Mouse (Mus musculus): Measurements from ENCODE around the gene Cyp26c1. TPM values are rescaled to one million over a fixed set of nuclear protein-coding genes. Genes with fewer than 3 reads are reported as not detected.
A peak's percentile ranks its signal among the peaks of the same experiment; 100 is the strongest.

The Cyp26c1 gene
- polyA plus RNA-seq, 1 experiment from 2014 or later: not detected

- no peak overlapping the region for H3K4me3 ChIP-seq (replicated peaks; ENCODE audit: low read length)
- H3K9ac ChIP-seq (replicated peaks; ENCODE audit: low read depth, low read length): no peak overlapping the region
- H3K27ac ChIP-seq (ENCODE audit: low read length): no peak overlapping the region
- WGBS: 56% methylated on average over 12 of the region's 12 CpGs
- H3K4me1 ChIP-seq (replicated peaks; ENCODE audit: control insufficient read depth, insufficient read depth, low read length): no peaks in the 10 kb centered on the region
- H3K27me3 ChIP-seq (replicated peaks; ENCODE audit: control insufficient read depth, insufficient read depth, low read length): no peaks in the 10 kb centered on the region
- ATAC-seq: no peak
- no peaks in the 10 kb centered on the region for H3K36me3 ChIP-seq (ENCODE audit: control insufficient read depth, insufficient read depth)
- no peak overlapping the region for H3K4me2 ChIP-seq (ENCODE audit: low read length)
- no peaks in the 10 kb centered on the region for H3K9me3 ChIP-seq (ENCODE audit: control insufficient read depth, low read length)
These were observed 12.0 kb upstream of the Cyp26c1 start for GRCm38 (mm10) chr19:37673393-37673792.

- WGBS: 3% methylated on average over 23 of the region's 23 CpGs
- H3K4me1 ChIP-seq (replicated peaks; ENCODE audit: control insufficient read depth, insufficient read depth, low read length): no peaks in the 10 kb centered on the region
These were observed 966 bp downstream of the Cyp26c1 start for GRCm38 (mm10) chr19:37686347-37686746.

GRCm38 (mm10) chr19:37686941-37687850 is 1.8 kb downstream of the Cyp26c1 start:
- Histone ChIP-seq H3K4me3 (replicated peaks; ENCODE audit: low read length) (no peak overlapping the region), H3K4me2 (ENCODE audit: low read length) (no peak overlapping the region), H3K27ac (ENCODE audit: low read length) (no peak overlapping the region), H3K36me3 (ENCODE audit: control insufficient read depth, insufficient read depth) (no peaks in the 10 kb centered on the region), H3K9me3 (ENCODE audit: control insufficient read depth, low read length) (no peaks in the 10 kb centered on the region), H3K9ac (replicated peaks; ENCODE audit: low read depth, low read length) (no peak overlapping the region), H3K27me3 (replicated peaks; ENCODE audit: control insufficient read depth, insufficient read depth, low read length) (peaks cover 93% of the 10 kb centered on the region), H3K4me1 (replicated peaks; ENCODE audit: control insufficient read depth, insufficient read depth, low read length) (no peaks in the 10 kb centered on the region)
- WGBS: 3% methylated on average over 61 of the region's 62 CpGs
- no peak for ATAC-seq

More at GRCm38 (mm10) chr19:37686347-37686746, 966 bp downstream of the Cyp26c1 start:
- no peak overlapping the region for H3K4me3 ChIP-seq (replicated peaks; ENCODE audit: low read length)
- no peaks in the 10 kb centered on the region for H3K9me3 ChIP-seq (ENCODE audit: control insufficient read depth, low read length)
- peaks cover 85% of the 10 kb centered on the region for H3K27me3 ChIP-seq (replicated peaks; ENCODE audit: control insufficient read depth, insufficient read depth, low read length)
- ATAC-seq: no peak
- no peak overlapping the region for H3K9ac ChIP-seq (replicated peaks; ENCODE audit: low read depth, low read length)
- no peak overlapping the region for H3K4me2 ChIP-seq (ENCODE audit: low read length)
- H3K36me3 ChIP-seq (ENCODE audit: control insufficient read depth, insufficient read depth): no peaks in the 10 kb centered on the region
- no peak overlapping the region for H3K27ac ChIP-seq (ENCODE audit: low read length)

- WGBS: 38% methylated on average over 5 of the region's 5 CpGs
- no peak overlapping the region for H3K27ac ChIP-seq (ENCODE audit: low read length)
- H3K4me2 ChIP-seq (ENCODE audit: low read length): no peak overlapping the region
- no peak overlapping the region for H3K4me3 ChIP-seq (replicated peaks; ENCODE audit: low read length)
- no peaks in the 10 kb centered on the region for H3K9me3 ChIP-seq (ENCODE audit: control insufficient read depth, low read length)
- no peaks in the 10 kb centered on the region for H3K36me3 ChIP-seq (ENCODE audit: control insufficient read depth, insufficient read depth)
- H3K4me1 ChIP-seq (replicated peaks; ENCODE audit: control insufficient read depth, insufficient read depth, low read length): peaks cover 9% of the 10 kb centered on the region
- no peak for ATAC-seq
- no peak overlapping the region for H3K9ac ChIP-seq (replicated peaks; ENCODE audit: low read depth, low read length)
- H3K27me3 ChIP-seq (replicated peaks; ENCODE audit: control insufficient read depth, insufficient read depth, low read length): peaks cover 99% of the 10 kb centered on the region
These were observed 4.1 kb downstream of the Cyp26c1 start for GRCm38 (mm10) chr19:37689478-37689877.

GRCm38 (mm10) chr19:37690716-37691115 is 5.3 kb downstream of the Cyp26c1 start:
- H3K27me3 ChIP-seq (replicated peaks; ENCODE audit: control insufficient read depth, insufficient read depth, low read length): peaks cover 99% of the 10 kb centered on the region
- H3K4me3 ChIP-seq (replicated peaks; ENCODE audit: low read length): no peak overlapping the region; the same call in 1 of the 2 replicates
- peaks cover 9% of the 10 kb centered on the region for H3K4me1 ChIP-seq (replicated peaks; ENCODE audit: control insufficient read depth, insufficient read depth, low read length)
- 0 out of 2 replicates have a peak overlapping the region, but pooled peaks have one; percentile 8 for H3K4me2 ChIP-seq (ENCODE audit: low read length)
- ATAC-seq: no peak
- no peak overlapping the region for H3K27ac ChIP-seq (ENCODE audit: low read length)
- H3K36me3 ChIP-seq (ENCODE audit: control insufficient read depth, insufficient read depth): no peaks in the 10 kb centered on the region
- WGBS: 1% methylated on average over 29 of the region's 29 CpGs
- no peaks in the 10 kb centered on the region for H3K9me3 ChIP-seq (ENCODE audit: control insufficient read depth, low read length)
- H3K9ac ChIP-seq (replicated peaks; ENCODE audit: low read depth, low read length): no peak overlapping the region

DNA sequence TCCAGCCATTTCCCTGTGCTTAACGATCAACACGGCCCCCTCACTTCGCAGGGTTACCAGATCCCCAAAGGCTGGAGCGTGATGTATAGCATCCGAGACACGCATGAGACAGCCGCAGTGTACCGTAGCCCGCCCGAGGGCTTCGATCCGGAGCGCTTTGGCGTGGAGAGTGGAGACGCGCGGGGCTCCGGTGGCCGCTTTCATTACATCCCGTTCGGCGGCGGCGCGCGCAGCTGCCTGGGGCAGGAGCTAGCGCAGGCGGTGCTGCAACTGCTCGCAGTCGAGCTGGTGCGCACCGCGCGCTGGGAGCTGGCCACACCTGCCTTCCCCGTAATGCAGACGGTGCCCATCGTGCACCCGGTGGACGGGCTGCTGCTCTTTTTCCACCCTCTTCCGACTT is 7.5 kb downstream of the Cyp26c1 start:
- Histone ChIP-seq H3K4me1 (replicated peaks; ENCODE audit: control insufficient read depth, insufficient read depth, low read length) (peaks cover 23% of the 10 kb centered on the region), H3K27ac (ENCODE audit: low read length) (no peak overlapping the region), H3K4me3 (replicated peaks; ENCODE audit: low read length) (peak overlapping the region; percentile 38), H3K27me3 (replicated peaks; ENCODE audit: control insufficient read depth, insufficient read depth, low read length) (peaks cover 98% of the 10 kb centered on the region), H3K9me3 (ENCODE audit: control insufficient read depth, low read length) (no peaks in the 10 kb centered on the region), H3K36me3 (ENCODE audit: control insufficient read depth, insufficient read depth) (no peaks in the 10 kb centered on the region), H3K4me2 (ENCODE audit: low read length) (peak overlapping the region; percentile 73), H3K9ac (replicated peaks; ENCODE audit: low read depth, low read length) (peak overlapping the region; percentile 19; the same call in 1 of the 2 replicates)
- ATAC-seq: peak; percentile 74
- under 1% methylated on average over 40 of the region's 40 CpGs for WGBS

- H3K4me1 ChIP-seq (replicated peaks; ENCODE audit: control insufficient read depth, insufficient read depth, low read length): peaks cover 35% of the 10 kb centered on the region
- no peaks in the 10 kb centered on the region for H3K36me3 ChIP-seq (ENCODE audit: control insufficient read depth, insufficient read depth)
- no peak overlapping the region for H3K4me2 ChIP-seq (ENCODE audit: low read length)
- no peaks in the 10 kb centered on the region for H3K9me3 ChIP-seq (ENCODE audit: control insufficient read depth, low read length)
- 23% methylated on average over 13 of the region's 13 CpGs for WGBS
- H3K27me3 ChIP-seq (replicated peaks; ENCODE audit: control insufficient read depth, insufficient read depth, low read length): peaks cover 98% of the 10 kb centered on the region
- H3K4me3 ChIP-seq (replicated peaks; ENCODE audit: low read length): no peak overlapping the region
- H3K27ac ChIP-seq (ENCODE audit: low read length): no peak overlapping the region
- no peak for ATAC-seq
- no peak overlapping the region for H3K9ac ChIP-seq (replicated peaks; ENCODE audit: low read depth, low read length)
These were observed 9.8 kb downstream of the Cyp26c1 start for GRCm38 (mm10) chr19:37695146-37695545.

DNA sequence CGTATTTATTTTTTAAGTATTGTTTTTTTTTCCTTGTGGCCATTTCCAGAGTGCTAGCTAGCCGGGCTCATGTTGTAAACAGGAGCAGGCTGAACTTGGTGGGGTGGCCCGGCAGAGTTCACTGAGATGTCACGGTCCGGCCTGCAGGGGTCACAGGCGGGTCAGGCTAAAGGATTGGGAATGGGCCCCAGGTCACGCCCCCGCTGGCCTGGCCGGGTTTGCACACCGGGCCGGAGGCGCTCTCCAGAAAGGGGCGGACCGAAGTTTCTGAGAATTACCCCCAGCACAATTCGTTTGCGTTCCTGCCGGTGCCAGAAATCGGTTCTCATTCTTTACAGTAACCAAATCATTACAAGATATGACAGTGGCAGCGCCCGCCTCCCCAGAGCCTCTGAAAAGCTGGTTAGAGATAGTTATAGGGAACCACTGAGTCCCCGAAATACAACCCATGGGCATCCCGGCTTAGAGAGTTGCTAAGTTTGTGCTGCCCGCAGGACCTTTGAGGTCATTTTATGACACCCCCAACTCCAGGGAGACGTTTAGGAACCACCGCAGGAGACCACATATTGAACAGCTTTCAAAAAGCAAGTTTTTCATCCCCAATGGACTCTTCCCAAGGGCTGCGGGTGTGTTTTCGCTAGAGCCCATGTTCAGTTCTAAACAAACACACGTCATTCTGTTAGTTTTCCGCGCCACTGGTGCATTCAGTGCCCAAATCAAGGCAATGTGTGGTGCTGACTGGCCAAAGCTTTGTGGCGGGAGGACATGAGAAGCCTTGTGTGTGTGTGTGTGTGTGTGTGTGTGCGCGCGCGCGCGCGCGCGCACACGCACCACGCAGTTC is 10.6 kb downstream of the Cyp26c1 start:
- peaks cover 98% of the 10 kb centered on the region for H3K27me3 ChIP-seq (replicated peaks; ENCODE audit: control insufficient read depth, insufficient read depth, low read length)
- no peak overlapping the region for H3K4me2 ChIP-seq (ENCODE audit: low read length)
- H3K9ac ChIP-seq (replicated peaks; ENCODE audit: low read depth, low read length): no peak overlapping the region
- H3K27ac ChIP-seq (ENCODE audit: low read length): no peak overlapping the region
- WGBS: 3% methylated on average over 42 of the region's 42 CpGs
- no peaks in the 10 kb centered on the region for H3K9me3 ChIP-seq (ENCODE audit: control insufficient read depth, low read length)
- no peak overlapping the region for H3K4me3 ChIP-seq (replicated peaks; ENCODE audit: low read length)
- no peak for ATAC-seq
- peaks cover 35% of the 10 kb centered on the region for H3K4me1 ChIP-seq (replicated peaks; ENCODE audit: control insufficient read depth, insufficient read depth, low read length)
- H3K36me3 ChIP-seq (ENCODE audit: control insufficient read depth, insufficient read depth): no peaks in the 10 kb centered on the region

All from forebrain, embryonic 16.5 days (tissue).